Mouse (Mus musculus): ENCODE data around the gene Fmnl2.

- TF ChIP-seq CTCF (IDR thresholded peaks at IDR 0.05) (no peak), EP300 (IDR thresholded peaks at IDR 0.05) (no peak)
Observed at GRCm38 (mm10) chr2:52964386-52964928, 106.8 kb downstream of the Fmnl2 start.
